ENCODE assay signal across 31 mouse cellular contexts in genomic region chr7:81539565-81539964, GRCm38 (mm10). TPM values are rescaled to one million over a fixed set of nuclear protein-coding genes. Genes with fewer than 3 reads are reported as not detected.
DNase-seq lines count a peak whose midpoint lies in the region; ATAC-seq and TF ChIP-seq lines count a peak whose summit lies in the region.
"Had no signal": no experiment of that assay in that cellular context is flagged by ENCODE, and none has a peak within 500 bp of the region (broad histone marks: within the 10 kb centered on the region; RNA-seq: fewer than 3 reads in every experiment).

No protein-coding gene starts in this region.

- H3K9ac ChIP-seq in forebrain, embryonic 11.5 days (ENCODE audit: low read length) = no peak overlapping the region
- H3K9ac ChIP-seq in forebrain, postnatal 0 days = no peak overlapping the region
- no peak overlapping the region for H3K9ac ChIP-seq in forebrain, embryonic 14.5 days (ENCODE audit: low read length)
- H3K9ac ChIP-seq: heart, embryonic 15.5 days; hindbrain, embryonic 13.5 days; limb, embryonic 15.5 days; liver, embryonic 14.5 days; lung, embryonic 14.5 days had no signal

- peak overlapping the region; percentile 38; the same call in 1 of the 2 replicates for H3K27ac ChIP-seq in forebrain, embryonic 11.5 days (ENCODE audit: low read depth, low read length)
- H3K27ac ChIP-seq in forebrain, postnatal 0 days (ENCODE audit: low read depth, low read length) = no peak overlapping the region
- H3K27ac ChIP-seq in forebrain, embryonic 14.5 days (ENCODE audit: low read depth, low read length) = no peak overlapping the region
- H3K27ac ChIP-seq: embryonic facial prominence, embryonic 10.5 days; heart, embryonic 15.5 days; hindbrain, embryonic 13.5 days; limb, embryonic 15.5 days; liver, embryonic 14.5 days had no signal

- 9% methylated on average over 2 of the region's 2 CpGs for WGBS in forebrain, embryonic 11.5 days
- 4% methylated on average over 2 of the region's 2 CpGs for WGBS in forebrain, postnatal 0 days
- 3% methylated on average over 2 of the region's 2 CpGs for whole genome bisulfite sequencing in forebrain, embryonic 14.5 days

- H3K4me1 ChIP-seq in forebrain, embryonic 11.5 days (replicated peaks; ENCODE audit: control insufficient read depth, insufficient read depth, low read length) = 0 out of 2 replicates have a peak, but pooled peaks cover 3% of the 10 kb centered on the region
- H3K4me1 ChIP-seq in forebrain, postnatal 0 days (ENCODE audit: insufficient read depth) = no peaks in the 10 kb centered on the region
- peaks cover 8% of the 10 kb centered on the region; the same call in 1 of the 2 replicates for H3K4me1 ChIP-seq in forebrain, embryonic 14.5 days (ENCODE audit: control insufficient read depth, insufficient read depth, low read length)
- H3K4me1 ChIP-seq: embryonic facial prominence, embryonic 10.5 days; heart, embryonic 15.5 days; limb, embryonic 15.5 days had no signal

- TF ChIP-seq CTCF in forebrain, postnatal 0 days (IDR thresholded peaks at IDR 0.05; ENCODE audit: low read depth) = no peak

- DNase-seq in forebrain, embryonic 11.5 days (ENCODE audit: low spot score) = no peak
- no peak for DNase-seq in forebrain, postnatal 0 days
- DNase-seq in layer of hippocampus, adult 9-11 months = peak; percentile 26
- no peak for DNase-seq in layer of hippocampus, postnatal 25 days (ENCODE audit: extremely low spot score in 1 of 2, low spot score in 1 of 2)
- peak; percentile 38 for DNase-seq in retina, postnatal 1 day
- no peak for DNase-seq in retina, embryonic 14.5 days (ENCODE audit: low spot score)
- DNase-seq in forebrain, embryonic 14.5 days (ENCODE audit: low spot score) = peak; percentile 52
- DNase-seq in spleen, postnatal 36 days (ENCODE audit: low spot score in 2 of 2) = no peak
- DNase-seq: adrenal gland, postnatal 10 days; cerebellum, adult 2 months; cerebellum, postnatal 25 days; heart, postnatal 36 days; kidney, adult 11 months; left cerebral cortex, postnatal 4 days; lung, embryonic 14.5 days; thymus, adult 18-20 months; thymus, postnatal 4 days had no signal

- 0 out of 2 replicates have a peak, but pooled peaks have one; percentile 58 for ATAC-seq in forebrain, embryonic 11.5 days (replicated peaks; ENCODE audit: low FRiP score)
- no peak for ATAC-seq in forebrain, postnatal 0 days
- ATAC-seq in forebrain, embryonic 14.5 days = peak; percentile 55
- ATAC-seq: activated CD4-positive, CD25-positive, alpha-beta regulatory T cell, adult 4 months had no signal

- no peaks in the 10 kb centered on the region for H3K27me3 ChIP-seq in forebrain, embryonic 11.5 days (ENCODE audit: control insufficient read depth, insufficient read depth, low read length)
- no peaks in the 10 kb centered on the region for H3K27me3 ChIP-seq in forebrain, postnatal 0 days (ENCODE audit: insufficient read depth, low read length)
- H3K27me3 ChIP-seq in forebrain, embryonic 14.5 days (replicated peaks; ENCODE audit: control insufficient read depth, insufficient read depth, low read length) = no peaks in the 10 kb centered on the region
- H3K27me3 ChIP-seq: CH12.LX; heart, embryonic 15.5 days; hindbrain, embryonic 13.5 days; limb, embryonic 15.5 days had no signal

- peaks cover 3% of the 10 kb centered on the region for H3K36me3 ChIP-seq in forebrain, embryonic 11.5 days (ENCODE audit: control insufficient read depth, insufficient read depth, low read length)
- peaks cover 3% of the 10 kb centered on the region for H3K36me3 ChIP-seq in forebrain, postnatal 0 days (ENCODE audit: insufficient read depth)
- peaks cover 11% of the 10 kb centered on the region for H3K36me3 ChIP-seq in forebrain, embryonic 14.5 days (ENCODE audit: control insufficient read depth, insufficient read depth, low read length)

- no peak overlapping the region for H3K4me3 ChIP-seq in forebrain, embryonic 11.5 days (ENCODE audit: low read depth, low read length)
- H3K4me3 ChIP-seq in forebrain, postnatal 0 days (ENCODE audit: low read depth, low read length) = no peak overlapping the region
- H3K4me3 ChIP-seq in forebrain, embryonic 14.5 days (ENCODE audit: low read depth, low read length) = no peak overlapping the region
- H3K4me3 ChIP-seq: embryonic facial prominence, embryonic 10.5 days; heart, embryonic 15.5 days; hindbrain, embryonic 13.5 days; limb, embryonic 15.5 days had no signal

- no peak overlapping the region for H3K4me2 ChIP-seq in forebrain, embryonic 11.5 days (ENCODE audit: low read depth, low read length, severe bottlenecking)
- H3K4me2 ChIP-seq in forebrain, postnatal 0 days (ENCODE audit: low read depth) = no peak overlapping the region
- H3K4me2 ChIP-seq in forebrain, embryonic 14.5 days (ENCODE audit: low read length) = no peak overlapping the region
- H3K4me2 ChIP-seq: heart, embryonic 15.5 days; hindbrain, embryonic 13.5 days; limb, embryonic 15.5 days; lung, embryonic 14.5 days had no signal

- no peaks in the 10 kb centered on the region for H3K9me3 ChIP-seq in forebrain, embryonic 11.5 days (ENCODE audit: control insufficient read depth, low read length)
- no peaks in the 10 kb centered on the region for H3K9me3 ChIP-seq in forebrain, postnatal 0 days (ENCODE audit: low read length)
- H3K9me3 ChIP-seq in forebrain, embryonic 14.5 days (replicated peaks; ENCODE audit: control insufficient read depth, low read length) = no peaks in the 10 kb centered on the region
- H3K9me3 ChIP-seq: embryonic facial prominence, embryonic 10.5 days; G1E; heart, embryonic 15.5 days; hindbrain, embryonic 13.5 days; limb, embryonic 15.5 days had no signal

RNA-seq across cellular contexts. Expression of gene Fsd2, which starts 27.2 kb away (rescaled TPM):
- polyA plus RNA-seq in forebrain, embryonic 11.5 days (2014; fragmentation: Nextera tagmentation; extraction: Ambion mirVana) = 0.15 and 0.25 TPM in 2 replicates
- total RNA-seq in forebrain, postnatal 0 days (2014; rRNA removed) = 0.15 and 0.48 TPM in 2 replicates
- 0.16 and 0.31 TPM in 2 replicates for polyA plus RNA-seq in forebrain, postnatal 0 days (2015; fragmentation: Nextera tagmentation; extraction: Ambion mirVana)
- under 1 TPM; 0.23 to 0.34 TPM for total RNA-seq in layer of hippocampus, postnatal 25 days (2021)
- polyA plus RNA-seq in forebrain, embryonic 14.5 days (2014; fragmentation: Nextera tagmentation; extraction: Ambion mirVana) = 0.09 and 0.23 TPM in 2 replicates
- polyA plus RNA-seq: embryonic facial prominence, embryonic 10.5 days; G1E had no signal

RNA-seq across cellular contexts. Expression of gene Whamm, which starts 31.5 kb away (rescaled TPM):
- 5.3 and 7.1 TPM in 2 replicates for polyA plus RNA-seq in forebrain, embryonic 11.5 days (2014; fragmentation: Nextera tagmentation; extraction: Ambion mirVana)
- total RNA-seq in forebrain, postnatal 0 days (2014; rRNA removed) = 7.1 and 8.7 TPM in 2 replicates
- polyA plus RNA-seq in forebrain, postnatal 0 days (2015; fragmentation: Nextera tagmentation; extraction: Ambion mirVana) = 4.2 and 5.4 TPM in 2 replicates
- 10 to 100 TPM; 14.4 to 20.3 TPM for total RNA-seq in layer of hippocampus, postnatal 25 days (2021)
- polyA plus RNA-seq in forebrain, embryonic 14.5 days (2014; fragmentation: Nextera tagmentation; extraction: Ambion mirVana) = 4.7 and 5.8 TPM in 2 replicates

RNA-seq across cellular contexts. Expression of gene BC048679, which starts 41.5 kb away (rescaled TPM):
- polyA plus RNA-seq in forebrain, embryonic 11.5 days (2014; fragmentation: Nextera tagmentation; extraction: Ambion mirVana) = not detected in 2 replicates
- not detected in 2 replicates for total RNA-seq in forebrain, postnatal 0 days (2014; rRNA removed)
- not detected in 2 replicates for polyA plus RNA-seq in forebrain, postnatal 0 days (2015; fragmentation: Nextera tagmentation; extraction: Ambion mirVana)
- total RNA-seq in layer of hippocampus, postnatal 25 days (2021) = not detected
- not detected in 2 replicates for polyA plus RNA-seq in forebrain, embryonic 14.5 days (2014; fragmentation: Nextera tagmentation; extraction: Ambion mirVana)
- total RNA-seq: adrenal gland, postnatal 10 days; CH12.LX; G1E; heart, postnatal 36 days; left cerebral cortex, adult 18-20 months; left cerebral cortex, postnatal 4 days; megakaryocyte, adult 5-6 weeks had no signal
- polyA plus RNA-seq: activated CD4-positive, CD25-positive, alpha-beta regulatory T cell, adult 4 months; cerebellum, adult 2 months; G1E; heart, embryonic 15.5 days; hindbrain, embryonic 13.5 days; kidney, embryonic 16.5 days; large intestine, adult 2 months; limb, embryonic 15.5 days; liver, embryonic 14.5 days; lung, embryonic 14.5 days; neural tube, embryonic 11.5 days; stomach, embryonic 16.5 days had no signal

RNA-seq across cellular contexts. Expression of gene Ap3b2, which starts 45.8 kb away (rescaled TPM):
- 26.1 and 27.3 TPM in 2 replicates for polyA plus RNA-seq in forebrain, embryonic 11.5 days (2014; fragmentation: Nextera tagmentation; extraction: Ambion mirVana)
- 165 and 180 TPM in 2 replicates for total RNA-seq in forebrain, postnatal 0 days (2014; rRNA removed)
- 94.9 and 107 TPM in 2 replicates for polyA plus RNA-seq in forebrain, postnatal 0 days (2015; fragmentation: Nextera tagmentation; extraction: Ambion mirVana)
- total RNA-seq in layer of hippocampus, postnatal 25 days (2021) = 100 to 1,000 TPM; 161 to 171 TPM
- polyA plus RNA-seq in forebrain, embryonic 14.5 days (2014; fragmentation: Nextera tagmentation; extraction: Ambion mirVana) = 82.3 and 105 TPM in 2 replicates
- total RNA-seq: CH12.LX; megakaryocyte, adult 5-6 weeks had no signal
- polyA plus RNA-seq: activated CD4-positive, CD25-positive, alpha-beta regulatory T cell, adult 4 months; G1E had no signal

Comparison
In these comparisons a context has a peak if more than half of its experiments do, and no peak if none do; other contexts are left out.
1. DNase-seq: peak in layer of hippocampus, adult 9-11 months (single experiment), retina, postnatal 1 day (single experiment) and forebrain, embryonic 14.5 days (single experiment); none in forebrain, embryonic 11.5 days (single experiment), forebrain, postnatal 0 days (single experiment), layer of hippocampus, postnatal 25 days (0 of 2), retina, embryonic 14.5 days (single experiment) and spleen, postnatal 36 days (0 of 2).